Mouse (Mus musculus) adrenal gland, postnatal 10 days (tissue): ENCODE data around the gene Ssxa1. TPM values are rescaled to one million over a fixed set of nuclear protein-coding genes. Genes with fewer than 3 reads are reported as not detected.
"Not testable (repeated sequence)": the region's sequence is repeated elsewhere in the genome, so short reads cannot be mapped to it uniquely, and the experiment has no call there.

Experiments used
- DNase-seq: peaks from one replicate; pipeline ENCODE4 v3.0.0; 2021; ENCODE audit warnings: mixed read lengths
- long read RNA-seq, 2 experiments: library from polyadenylated mRNA; stranded (forward); transcript quantifications; one replicate each; pipeline ENCODE4 v2.0.0; 2021
- total RNA-seq, 2 experiments: library from RNA; stranded (reverse); gene quantifications; 2 replicates each; pipeline ENCODE4 v1.2.3; 2021

Ssxa1 gene
- not detected for total RNA-seq
- long read RNA-seq, experiment 1: 0 reads
- long read RNA-seq, experiment 2: 0 reads

DNA sequence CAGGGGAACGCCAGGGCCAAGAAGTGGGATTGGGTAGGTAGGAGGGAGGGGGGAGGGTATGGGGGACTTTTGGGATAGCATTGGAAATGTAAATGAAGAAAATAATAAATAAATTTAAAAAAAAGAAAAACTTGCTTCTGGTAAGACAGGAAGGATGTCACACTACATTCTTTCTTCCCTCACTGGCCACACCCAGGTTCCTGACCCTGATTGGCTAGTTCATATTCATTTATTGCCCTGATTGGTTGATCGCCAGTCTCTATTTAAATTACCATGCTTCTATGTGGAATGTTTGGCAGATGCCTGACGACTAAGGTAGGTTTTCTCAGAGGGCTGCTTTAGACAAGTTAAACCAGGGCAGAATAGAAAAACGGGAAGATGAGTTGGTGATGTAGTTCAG is at the start of gene Ssxa1:
Ssxa1 (plus strand) TSS at position 301 of the 400 bp plus-strand sequence.
- no peak for DNase-seq

DNA sequence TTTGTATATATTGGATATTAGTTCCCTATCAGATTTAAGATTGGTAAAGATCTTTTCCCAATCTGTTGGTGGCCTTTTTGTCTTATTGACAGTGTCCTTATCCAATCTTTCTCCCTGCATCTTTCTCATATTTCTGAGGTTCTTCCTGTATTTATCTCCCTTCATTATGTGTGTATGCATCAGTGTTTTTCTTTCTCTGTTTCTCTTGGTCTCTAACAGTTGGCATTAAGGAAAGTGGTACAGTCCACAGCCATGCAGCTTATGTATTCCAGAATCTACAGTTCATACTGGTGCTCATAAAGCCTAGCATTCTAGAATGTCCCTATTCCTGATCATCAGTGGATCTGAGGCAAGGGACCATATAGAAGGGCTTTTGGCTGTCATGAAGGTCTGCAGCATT is 47.5 kb upstream of the Ssxa1 start, which contains the start of gene Spaca5:
Spaca5 (plus strand) TSS at position 301 of the 400 bp plus-strand sequence.
- no peak for DNase-seq

DNA sequence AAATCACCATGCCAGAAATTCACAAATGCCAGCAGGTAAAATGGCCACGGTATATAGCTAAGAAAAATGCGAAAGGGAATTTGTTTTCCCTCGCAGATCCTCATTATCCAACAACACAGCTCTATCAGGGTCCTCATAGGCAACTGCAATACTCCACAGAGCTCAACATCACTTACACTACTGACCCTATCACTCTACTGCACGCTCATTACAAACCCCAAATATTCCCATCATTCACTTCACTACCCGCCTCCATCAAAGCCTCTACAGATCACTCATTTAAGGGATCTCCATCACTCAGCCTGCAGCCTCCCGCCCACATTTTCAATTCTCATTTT is 27.0 kb upstream of the Ssxa1 start:
- no peak for DNase-seq

DNA sequence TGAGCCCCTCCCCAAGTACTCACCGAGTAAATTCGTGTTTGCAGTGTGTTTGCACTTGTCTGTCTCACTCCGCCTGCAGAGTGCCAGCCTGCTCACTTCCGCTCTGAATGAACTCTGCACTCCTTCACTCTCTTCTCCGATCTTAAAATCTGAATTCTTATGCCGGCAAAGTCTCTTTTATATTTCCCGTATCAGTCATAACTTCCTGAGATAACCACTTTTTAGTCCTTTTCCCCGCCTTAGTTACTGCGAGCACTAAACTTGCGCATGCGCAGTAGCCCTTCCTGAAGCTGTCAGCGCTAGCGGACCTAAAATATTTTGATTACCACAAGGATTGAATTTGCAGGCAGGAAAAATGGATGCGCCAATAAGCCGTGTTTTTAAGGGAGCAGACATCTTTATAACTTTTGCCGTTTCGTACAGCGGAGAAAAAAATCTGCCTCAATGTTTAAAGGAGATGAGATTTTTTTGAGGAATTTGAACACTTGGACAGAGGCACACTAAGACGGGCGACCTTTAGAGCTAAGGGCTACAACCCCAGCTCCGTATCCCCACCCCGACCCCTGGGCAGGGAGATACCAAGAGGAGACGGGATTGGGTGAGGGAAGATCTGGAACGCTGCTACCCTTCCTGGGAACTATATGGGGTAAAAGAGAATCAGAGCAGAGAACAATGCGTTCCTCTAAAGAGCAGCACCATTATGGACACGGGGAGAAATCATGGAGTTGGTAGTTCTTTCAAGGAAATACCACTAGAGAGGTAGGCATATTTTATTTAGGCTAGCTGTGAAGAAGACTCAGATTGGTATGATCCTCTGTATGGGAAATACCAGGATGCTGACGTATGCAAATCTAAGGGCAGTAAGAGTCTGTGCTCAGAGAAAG is 26.4 kb upstream of the Ssxa1 start, which contains the start of gene Zfp300:
Zfp300 (minus strand) TSS at position 545 of the 884 bp plus-strand sequence.
- peak; percentile 73 for DNase-seq

DNA sequence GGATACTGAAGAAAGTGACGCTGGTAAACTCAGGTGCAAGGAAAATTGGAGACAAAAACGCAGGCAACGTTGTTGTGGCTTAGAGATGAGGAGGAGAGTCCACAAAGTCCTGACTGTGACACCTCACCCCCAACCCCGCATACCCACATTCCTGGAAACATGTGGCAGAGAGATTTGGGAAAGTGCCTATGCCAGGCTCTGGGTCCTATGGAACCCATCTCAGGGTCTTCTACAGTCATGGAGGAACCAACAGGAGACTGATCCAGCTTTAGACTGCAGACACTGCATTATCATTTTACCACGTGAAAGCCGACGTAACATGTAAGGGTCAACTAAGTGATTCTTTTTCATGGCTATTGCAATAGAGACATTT is 25.8 kb upstream of the Ssxa1 start:
- no peak for DNase-seq

DNA sequence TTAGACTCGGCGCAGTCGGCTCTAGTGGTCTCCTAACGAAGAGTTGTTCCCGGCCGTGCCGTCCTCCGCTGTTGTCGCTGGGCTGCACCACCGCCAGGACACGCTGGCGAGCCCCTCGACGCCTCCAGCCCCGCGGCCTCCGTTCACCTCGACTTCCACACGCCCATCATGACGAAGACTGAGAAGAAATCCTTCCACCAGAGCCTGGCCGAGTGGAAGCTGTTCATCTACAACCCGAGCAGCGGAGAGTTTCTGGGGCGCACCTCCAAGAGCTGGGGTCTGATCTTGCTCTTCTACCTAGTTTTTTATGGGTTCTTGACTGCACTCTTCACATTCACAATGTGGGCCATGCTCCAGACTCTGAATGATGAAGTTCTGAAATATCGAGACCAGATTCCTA is 31.1 kb downstream of the Ssxa1 start:
- DNase-seq: not testable (repeated sequence)

Other genes starting within 250 kb of the Ssxa1 start
- gene Timp1, start 245.7 kb upstream of the Ssxa1 start, total RNA-seq: 10 to 100 TPM; 21.8 to 23.3 TPM
- 10 to 100 TPM in 1 of 2 experiments, 1 to 10 TPM in 1; 6.4 to 12.3 TPM for gene Syn1, start 194.8 kb upstream of the Ssxa1 start, total RNA-seq
- 10 to 100 TPM; 18.5 to 19.1 TPM for gene Cfp, start 184.3 kb upstream of the Ssxa1 start, total RNA-seq
- gene Elk1, start 165.2 kb upstream of the Ssxa1 start, total RNA-seq: 10 to 100 TPM; 11.9 to 16.3 TPM
- gene Uxt, start 153.8 kb upstream of the Ssxa1 start, total RNA-seq: 10 to 100 TPM; 36.0 to 42.0 TPM
- 1 to 10 TPM; 6.6 to 9.5 TPM for gene Zfp182, start 53.5 kb upstream of the Ssxa1 start, total RNA-seq
- not detected for gene Spaca5, start 47.4 kb upstream of the Ssxa1 start, total RNA-seq
- gene Zfp300, start 26.3 kb upstream of the Ssxa1 start, total RNA-seq: 1 to 10 TPM; 1.5 to 2.9 TPM
- gene Gm21876, start 59.8 kb downstream of the Ssxa1 start, total RNA-seq: not detected